Mouse (Mus musculus) monocyte, adult 2 months (primary cell): ENCODE data around the gene Ddx43.

ENCODE experiments used
- DNase-seq, 2 experiments: peaks; one replicate each; pipeline ENCODE4 v3.0.0; 2022; ENCODE audit warnings: low spot score in 2 of 2, low read depth in 1 of 2

Gene Ddx43

GRCm38 (mm10) chr9:78442237-78442578 is 46.6 kb downstream of the Ddx43 start:
- DNase-seq: no peak

DNA sequence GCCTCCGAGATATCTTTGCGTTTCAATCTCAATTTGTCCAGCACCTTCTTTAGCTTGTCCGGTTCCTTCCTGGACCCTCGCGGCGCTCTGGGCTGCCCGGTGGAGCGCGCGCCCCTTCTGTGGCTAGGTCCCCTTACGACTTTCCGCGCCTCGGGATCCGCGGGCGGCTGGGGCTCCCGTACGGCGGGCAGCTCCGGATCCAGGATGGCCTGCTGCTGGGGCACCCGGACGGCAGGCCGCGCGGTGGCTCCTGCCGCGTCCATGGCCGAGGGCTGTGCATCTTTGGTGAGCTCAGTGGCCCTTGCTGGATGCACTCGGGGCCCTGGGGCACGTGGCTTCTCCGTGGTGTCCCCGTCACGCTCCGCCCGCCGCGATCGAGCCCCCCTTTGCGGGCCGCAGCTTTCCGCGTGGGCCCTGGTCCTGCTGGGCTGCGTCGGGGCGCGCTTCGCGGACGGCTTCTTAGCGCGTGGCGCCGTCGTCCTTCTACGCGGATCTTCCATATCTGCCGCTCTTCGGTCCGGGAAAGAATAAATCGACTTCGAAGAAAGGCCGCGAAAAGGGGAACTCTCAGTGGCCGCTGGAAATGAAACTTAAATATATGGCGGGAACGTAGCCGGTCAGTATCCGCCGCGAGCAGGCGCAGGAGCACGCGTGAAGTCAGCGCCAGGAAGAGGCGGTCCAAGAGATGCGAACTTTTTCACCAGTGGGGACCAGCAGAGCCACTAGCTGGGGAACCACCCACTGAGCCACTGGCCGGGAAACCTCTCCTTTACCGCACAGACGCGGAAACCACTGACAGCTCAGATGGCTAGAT is 47.2 kb downstream of the Ddx43 start, which contains the start of gene Cgas:
Gene Cgas, minus strand, starts transcription at position 659 of the 814 bp plus-strand sequence.
- peak; percentile 64 to 79 for DNase-seq

DNA sequence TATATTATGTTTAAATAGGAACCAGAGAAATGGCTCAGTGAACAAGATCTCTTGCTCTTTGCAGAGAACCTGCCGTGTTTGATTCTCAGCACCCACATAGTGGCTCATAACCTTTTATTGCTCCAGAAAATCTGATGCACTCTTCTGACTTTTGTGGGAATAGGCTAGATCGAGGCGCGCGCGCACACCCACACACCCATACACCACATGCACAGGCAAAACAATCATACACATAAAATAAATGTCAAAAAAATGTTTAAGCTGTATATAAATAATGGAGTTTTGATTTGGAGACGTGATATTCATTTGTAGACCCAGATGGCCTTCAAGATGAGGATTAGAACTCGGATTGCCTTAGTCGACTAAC is 52.0 kb downstream of the Ddx43 start:
- no peak for DNase-seq

- DNase-seq: peak; percentile 48 to 80
Observed at GRCm38 (mm10) chr9:78447973-78448873, 52.6 kb downstream of the Ddx43 start, which contains the start of the genes Mto1 and Gm17324. Gene Mto1, plus strand, starts transcription at chr9:78448208. Gene Gm17324, minus strand, starts transcription at chr9:78448786.

- no peak for DNase-seq
Observed at GRCm38 (mm10) chr9:78450404-78450803, 54.8 kb downstream of the Ddx43 start.

DNA sequence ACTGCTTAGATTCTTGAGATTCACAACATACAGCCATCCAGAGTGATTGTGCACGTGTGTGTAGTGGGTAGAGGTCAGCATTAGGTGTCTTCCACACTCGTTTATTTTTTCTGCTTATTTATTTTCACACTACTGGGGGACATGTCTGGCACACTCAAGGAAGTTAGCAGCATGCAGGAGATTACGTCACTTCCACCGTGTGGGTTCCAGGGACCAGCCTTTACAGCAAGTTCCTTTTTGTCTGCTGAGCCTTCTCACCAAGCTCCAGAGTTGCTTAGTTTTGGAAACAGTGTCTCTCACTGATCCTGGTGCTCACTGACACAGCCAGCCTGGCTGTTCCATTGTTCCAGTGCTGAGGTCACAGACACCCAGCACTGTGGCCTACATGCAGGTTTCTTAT is 55.8 kb downstream of the Ddx43 start:
- peak; percentile 42 to 53 for DNase-seq

DNA sequence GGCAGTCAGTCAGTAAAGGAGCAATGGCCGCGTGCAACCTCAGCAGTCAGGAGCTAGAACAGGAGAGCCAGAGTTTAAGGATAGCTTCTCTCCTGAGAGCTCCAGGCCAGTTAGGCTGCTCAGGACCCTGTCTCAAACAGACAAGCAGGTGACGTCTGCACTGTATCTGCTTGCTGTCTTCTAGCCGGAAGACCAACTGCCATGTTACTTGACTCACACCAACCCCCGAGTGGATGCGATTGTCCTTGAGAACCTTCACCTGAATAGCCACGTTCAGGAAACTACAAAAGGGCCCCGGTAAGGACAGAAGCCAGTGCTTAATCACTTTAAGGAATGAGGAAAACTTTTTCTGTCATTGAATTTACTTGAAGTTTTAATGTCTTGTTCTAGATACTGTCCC is 61.4 kb downstream of the Ddx43 start:
- DNase-seq: no peak

DNA sequence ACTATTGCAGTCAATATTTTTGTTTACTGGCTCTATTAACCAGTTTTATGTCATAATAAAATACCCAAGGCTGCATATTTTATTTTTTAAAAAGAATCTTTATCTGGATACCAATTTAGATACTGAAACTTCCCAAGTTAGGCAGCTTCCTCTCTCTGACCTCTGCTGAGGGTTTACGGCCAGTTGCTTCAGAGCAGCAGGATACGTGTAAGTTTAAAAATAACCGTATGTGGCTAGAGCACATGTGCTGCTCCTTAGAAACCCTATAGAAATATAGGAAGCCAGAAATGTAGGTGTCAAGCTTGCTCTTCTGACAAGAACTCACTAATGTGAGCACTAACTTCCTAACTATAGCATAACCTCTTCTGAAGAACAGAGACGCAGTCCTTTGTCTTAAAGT is 67.8 kb downstream of the Ddx43 start:
- no peak for DNase-seq

DNA sequence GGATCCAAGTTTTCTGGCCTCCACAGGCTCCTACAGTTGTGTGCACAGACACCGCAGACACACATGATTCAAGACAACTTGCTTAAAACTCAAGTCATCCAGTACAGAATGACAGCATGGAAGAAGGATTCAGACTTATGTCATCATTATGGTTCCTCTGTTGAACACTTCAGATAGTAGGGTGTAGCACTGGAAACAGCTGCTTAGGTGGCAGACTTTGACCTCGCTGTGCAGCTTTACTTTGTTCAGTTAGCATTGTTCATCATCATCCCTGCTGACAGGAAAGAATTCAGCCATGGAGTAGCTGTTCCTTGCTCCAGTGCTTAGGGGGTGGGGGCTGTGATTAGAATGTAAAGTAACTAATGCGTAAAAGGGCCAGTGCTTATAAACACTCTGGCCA is 70.1 kb downstream of the Ddx43 start:
- DNase-seq: no peak
